Mouse (Mus musculus) testis, adult 2 months (tissue): Measurements from ENCODE around the gene Rab13. TPM values are rescaled to one million over a fixed set of nuclear protein-coding genes. Genes with fewer than 3 reads are reported as not detected.
A peak's percentile ranks its signal among the peaks of the same experiment; 100 is the strongest.

Source experiments
- H3K27ac ChIP-seq: fragments of 200-500 bp; 2 replicates; pipeline ENCODE4 v1.5.1; 2012; ENCODE audit warnings: low read depth, low read length; ENCODE audit not compliant: control insufficient read depth, insufficient read depth
- H3K27me3 ChIP-seq: fragments of 200-500 bp; 2 replicates; pipeline ENCODE4 v1.6.1; 2012; ENCODE audit warnings: mild to moderate bottlenecking, low read length, moderate library complexity; ENCODE audit not compliant: control insufficient read depth, insufficient read depth
- H3K36me3 ChIP-seq: fragments of 200-500 bp; 2 replicates; pipeline ENCODE4 v1.6.1; 2012; ENCODE audit warnings: mild to moderate bottlenecking, low read length; ENCODE audit not compliant: control insufficient read depth, insufficient read depth
- H3K4me1 ChIP-seq: fragments of 200-500 bp; 2 replicates; pipeline ENCODE4 v1.6.1; 2012; ENCODE audit warnings: low read length; ENCODE audit not compliant: control insufficient read depth, insufficient read depth
- H3K4me3 ChIP-seq: fragments of 200-500 bp; 2 replicates; pipeline ENCODE4 v1.5.1; 2012; ENCODE audit warnings: low read depth, mild to moderate bottlenecking, low read length, moderate library complexity, mixed read lengths; ENCODE audit not compliant: control insufficient read depth
- CTCF ChIP-seq: fragments of 200-500 bp; IDR thresholded peaks from 2 replicates; pipeline ENCODE4 v1.5.1; 2012; ENCODE audit warnings: low read depth, mild to moderate bottlenecking, inconsistent platforms, low read length, moderate library complexity; ENCODE audit not compliant: control insufficient read depth, insufficient read depth, insufficient replicate concordance
- POLR2A ChIP-seq: fragments of 200-500 bp; IDR thresholded peaks from 2 replicates; pipeline ENCODE4 v1.6.1; 2012; ENCODE audit warnings: low read depth, mild to moderate bottlenecking, inconsistent platforms, low read length, moderate library complexity; ENCODE audit not compliant: control insufficient read depth
- polyA plus RNA-seq: library from polyadenylated mRNA; depleted of rRNA; stranded (reverse); fragments of >200 nt; gene quantifications from 2 replicates; pipeline ENCODE4 v1.2.3, GENCODE M21; 2012

The Rab13 gene
- polyA plus RNA-seq, 1 experiment, result 5.9 TPM

DNA sequence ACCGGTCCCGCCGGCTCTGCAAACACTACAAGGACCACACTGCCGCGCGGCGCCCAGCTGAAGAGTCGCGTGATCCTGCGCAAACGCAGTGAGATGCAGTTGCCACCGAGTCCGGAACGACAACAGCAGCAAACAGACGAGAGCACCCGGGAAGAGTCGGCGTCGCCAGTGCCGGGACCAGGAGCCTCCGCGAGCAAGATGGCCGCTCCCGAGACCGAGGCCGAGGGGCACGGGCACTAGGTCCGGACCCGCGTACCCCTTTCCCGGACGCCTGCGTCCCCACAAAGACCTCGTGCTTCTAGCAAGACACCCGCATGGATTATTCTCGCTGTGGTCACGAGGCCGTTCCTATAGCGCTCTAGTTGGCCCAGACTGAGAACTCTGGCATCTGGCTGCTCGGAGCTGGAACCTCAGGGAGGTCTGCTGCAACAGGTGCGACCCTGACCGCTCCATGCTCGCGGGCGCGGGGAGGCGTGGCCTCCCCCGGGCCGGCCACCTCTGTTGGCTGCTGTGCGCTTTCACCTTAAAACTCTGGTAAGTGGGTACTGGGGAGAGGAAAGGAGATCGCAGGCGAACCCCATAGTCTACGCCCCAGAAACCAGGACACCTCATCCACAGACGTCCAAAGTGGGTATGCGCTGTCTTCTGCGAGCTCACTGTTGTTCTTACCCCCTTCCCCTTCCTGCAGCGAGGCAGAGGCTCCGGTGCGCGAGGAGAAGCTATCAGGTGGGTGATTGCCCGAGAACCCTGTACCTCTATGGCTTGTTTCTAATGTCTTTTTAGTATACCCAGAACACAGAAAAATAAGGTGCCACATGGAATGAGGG is 18.2 kb downstream of the Rab13 start, which contains the start of gene Jtb:
Gene Jtb (plus strand): TSS at position 91 of the 827 bp plus-strand sequence.
- no peaks in the 10 kb centered on the region for H3K27me3 ChIP-seq
- H3K4me3 ChIP-seq, result peak within 1 kb of the TSS; percentile 93
- peak within 1 kb of the TSS; percentile 90 for H3K27ac ChIP-seq
- H3K4me1 ChIP-seq, result peaks cover 10% of the 10 kb centered on the region
- no peaks in the 10 kb centered on the region for H3K36me3 ChIP-seq
- TF ChIP-seq CTCF, result no peak
- peak; percentile 80 for TF ChIP-seq POLR2A

GRCm38 (mm10) chr3:90241251-90241650 is 27.8 kb downstream of the Rab13 start:
- H3K4me3 ChIP-seq, result peak overlapping the region; percentile 93
- TF ChIP-seq POLR2A, result no peak
- no peak for TF ChIP-seq CTCF
- H3K27ac ChIP-seq, result no peak overlapping the region
- H3K4me1 ChIP-seq, result peaks cover 5% of the 10 kb centered on the region
- H3K36me3 ChIP-seq, result no peaks in the 10 kb centered on the region
- H3K27me3 ChIP-seq, result no peaks in the 10 kb centered on the region; the same call in 1 of the 2 replicates

DNA sequence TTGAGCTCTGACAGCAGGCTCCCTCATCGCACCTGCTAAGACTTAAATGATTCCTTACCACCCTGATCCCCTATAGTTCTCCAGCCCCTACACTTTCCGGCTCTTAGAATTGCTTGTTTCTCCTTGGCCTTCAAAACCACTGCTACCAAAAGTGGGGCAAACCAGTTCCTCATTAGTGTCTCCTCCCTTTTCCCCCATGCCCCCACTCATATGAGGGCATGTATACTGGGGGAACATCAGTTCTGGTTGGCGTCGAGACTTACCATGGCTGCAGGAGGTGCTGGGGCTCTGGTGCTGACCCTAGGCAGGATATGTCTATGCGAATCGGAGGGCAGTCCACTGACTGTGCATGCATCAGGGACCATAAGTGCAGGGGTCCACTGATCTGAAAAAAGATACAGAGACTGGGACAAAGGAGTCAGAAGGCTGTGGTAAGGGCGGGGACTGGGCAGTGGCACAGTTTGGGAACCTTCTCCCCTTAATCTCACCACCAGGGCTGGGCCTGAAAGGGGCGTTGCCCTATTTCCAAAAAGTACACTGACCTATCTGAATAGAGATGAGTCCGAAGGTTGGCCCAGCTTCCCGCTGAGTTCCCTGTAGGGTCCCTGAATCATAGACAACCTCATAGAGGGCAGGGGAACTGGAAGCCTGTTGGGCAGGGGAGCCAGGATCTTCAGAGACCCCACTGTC is 28.3 kb downstream of the Rab13 start:
- H3K27me3 ChIP-seq, result no peaks in the 10 kb centered on the region; the same call in 1 of the 2 replicates
- peak overlapping the region; percentile 93 for H3K4me3 ChIP-seq
- no peaks in the 10 kb centered on the region for H3K36me3 ChIP-seq
- H3K4me1 ChIP-seq, result peaks cover 5% of the 10 kb centered on the region
- no peak for TF ChIP-seq CTCF
- TF ChIP-seq POLR2A, result no peak
- peak overlapping the region; percentile 23 for H3K27ac ChIP-seq

GRCm38 (mm10) chr3:90242984-90243775 is 29.7 kb downstream of the Rab13 start, which contains the start of gene Creb3l4:
Gene Creb3l4, minus strand, starts transcription at chr3:90243512.
- TF ChIP-seq POLR2A (no peak), CTCF (no peak)
- no peaks in the 10 kb centered on the region; the same call in 1 of the 2 replicates for H3K27me3 ChIP-seq
- H3K4me1 ChIP-seq, result peaks cover 7% of the 10 kb centered on the region
- no peaks in the 10 kb centered on the region for H3K36me3 ChIP-seq
- H3K4me3 ChIP-seq, result peak within 1 kb of the TSS; percentile 93
- H3K27ac ChIP-seq, result peak within 1 kb of the TSS; percentile 52

GRCm38 (mm10) chr3:90245406-90245805 is 31.9 kb downstream of the Rab13 start:
- Histone ChIP-seq H3K27me3 (no peaks in the 10 kb centered on the region; the same call in 1 of the 2 replicates), H3K4me1 (peaks cover 12% of the 10 kb centered on the region), H3K36me3 (no peaks in the 10 kb centered on the region), H3K4me3 (no peak overlapping the region), H3K27ac (no peak overlapping the region; the same call in 1 of the 2 replicates)
- TF ChIP-seq CTCF, result no peak
- TF ChIP-seq POLR2A, result no peak

GRCm38 (mm10) chr3:90247630-90247959 is 34.1 kb downstream of the Rab13 start:
- H3K4me3 ChIP-seq, result peak overlapping the region; percentile 97
- no peaks in the 10 kb centered on the region; the same call in 1 of the 2 replicates for H3K27me3 ChIP-seq
- H3K4me1 ChIP-seq, result peaks cover 12% of the 10 kb centered on the region
- peak overlapping the region; percentile 88 for H3K27ac ChIP-seq
- no peaks in the 10 kb centered on the region for H3K36me3 ChIP-seq
- TF ChIP-seq CTCF (no peak), POLR2A (no peak)
